Mouse (Mus musculus) brain, embryonic 14.5 days (tissue): ENCODE results near the gene Slc1a1. TPM values are rescaled to one million over a fixed set of nuclear protein-coding genes. Genes with fewer than 3 reads are reported as not detected.

ENCODE experiments used
- DNase-seq: peaks from one replicate; pipeline ENCODE4 v3.0.0-alpha.2; 2011; ENCODE audit warnings: low read depth
- CTCF ChIP-seq: fragments of 200-500 bp; IDR thresholded peaks from 2 replicates; pipeline ENCODE4 v1.5.1; 2012; ENCODE audit warnings: inconsistent platforms, mild to moderate bottlenecking, moderate library complexity, borderline replicate concordance; ENCODE audit not compliant: insufficient read depth, insufficient read length; ENCODE audit errors: extremely low read depth
- POLR2A ChIP-seq: fragments of 200-500 bp; IDR thresholded peaks from 2 replicates; pipeline ENCODE4 v1.6.1; 2012; ENCODE audit warnings: mild to moderate bottlenecking, inconsistent platforms, borderline replicate concordance; ENCODE audit not compliant: poor library complexity, insufficient read depth, insufficient read length, severe bottlenecking; ENCODE audit errors: extremely low read depth
- polyA plus RNA-seq: library from polyadenylated mRNA; depleted of rRNA; stranded (reverse); fragments of >200 nt; gene quantifications from 2 replicates; pipeline ENCODE4 v1.2.3, GENCODE M21; 2012

Gene Slc1a1
- polyA plus RNA-seq, 1 experiment = 22.2 TPM

DNA sequence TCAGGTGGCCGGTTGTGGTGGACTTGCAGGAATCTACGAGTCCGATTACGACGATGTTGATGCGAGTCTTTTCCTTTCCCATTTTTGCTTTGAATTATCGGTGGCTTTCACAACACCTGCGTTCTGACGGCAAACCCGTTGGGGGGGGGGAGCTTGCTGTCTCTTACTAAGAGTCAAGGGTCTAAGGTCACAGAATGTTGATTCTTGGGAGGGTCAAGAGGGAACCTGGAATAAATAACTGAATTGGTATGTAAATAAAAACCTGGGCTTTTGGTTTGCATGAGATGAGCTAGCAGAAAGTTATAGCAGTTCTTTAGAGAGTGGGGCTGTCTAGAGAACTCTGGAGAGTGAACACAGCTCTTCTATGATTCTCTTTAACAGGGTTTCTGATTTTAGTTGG, 28.8 kb downstream of the Slc1a1 start:
- no peak for DNase-seq
- no peak for TF ChIP-seq CTCF
- TF ChIP-seq POLR2A = no peak

DNA sequence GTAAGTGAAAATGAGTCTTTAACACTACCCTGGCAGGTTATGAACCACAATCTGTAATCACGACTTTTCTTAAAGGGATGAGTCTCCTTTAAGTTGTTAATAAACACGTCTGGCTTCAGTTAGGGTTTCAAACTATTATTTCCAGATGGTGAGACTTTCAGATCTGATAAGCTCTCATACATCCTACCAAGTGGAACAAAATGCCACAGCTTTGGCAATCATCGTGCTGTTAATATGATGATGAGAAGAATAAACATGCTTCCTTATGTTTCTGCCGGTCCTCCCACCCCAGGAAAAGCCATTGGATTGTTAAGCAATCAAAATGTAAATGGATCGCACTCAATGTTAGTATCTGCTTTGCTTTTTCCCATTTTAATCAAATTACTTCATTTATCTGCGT, 30.1 kb downstream of the Slc1a1 start:
- peak; percentile 81 for DNase-seq

DNA sequence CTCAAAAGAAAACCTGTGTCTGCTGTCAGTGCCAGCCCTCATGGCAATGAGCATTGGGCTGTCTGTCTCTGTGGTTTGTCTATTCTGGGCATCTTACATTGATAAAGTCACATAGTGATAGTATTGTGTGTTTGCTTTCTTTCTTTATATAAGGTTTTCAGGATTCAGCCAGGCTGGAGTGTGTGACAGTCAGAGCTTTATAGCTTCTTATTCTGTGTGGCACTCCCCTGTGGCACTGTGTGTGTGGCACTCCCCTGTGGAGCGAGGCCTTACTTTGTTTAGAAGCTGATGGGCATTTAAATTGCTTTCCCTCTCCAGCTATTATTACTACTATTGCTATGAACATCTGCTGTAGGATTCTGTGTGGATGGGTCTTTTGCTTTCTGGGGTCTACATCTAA, 30.7 kb downstream of the Slc1a1 start:
- TF ChIP-seq CTCF (no peak), POLR2A (no peak)
- no peak for DNase-seq

More for the DNA sequence above, 30.1 kb downstream of the Slc1a1 start:
- no peak for TF ChIP-seq POLR2A
- TF ChIP-seq CTCF = no peak

DNA sequence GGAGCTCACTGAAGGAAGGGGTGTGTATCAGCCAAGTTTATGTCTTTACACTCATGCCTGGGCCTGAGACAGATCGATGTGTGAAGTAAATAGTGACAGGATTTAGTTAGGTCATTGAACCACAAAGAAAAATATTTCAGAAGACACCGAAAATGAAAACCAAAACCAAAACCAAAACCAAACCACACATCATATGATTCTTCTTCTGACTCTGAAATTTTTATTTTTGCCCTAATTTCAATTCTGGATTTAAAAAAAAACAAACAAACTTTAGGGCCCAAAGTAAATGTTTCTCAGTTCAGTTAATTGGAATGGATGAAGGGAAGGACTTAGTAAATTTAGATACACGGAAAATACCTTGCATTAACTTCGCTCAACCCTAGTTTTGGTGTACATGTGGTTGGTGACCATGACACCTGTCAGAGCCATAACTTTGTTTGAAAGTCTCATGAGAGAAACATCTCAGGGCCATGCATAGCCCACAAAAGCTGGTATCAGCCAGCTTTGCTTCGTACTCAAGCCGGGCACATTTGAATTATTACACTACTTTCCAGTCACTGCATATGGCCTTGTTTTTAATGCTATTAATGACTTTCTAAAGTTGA, 34.5 kb downstream of the Slc1a1 start:
- TF ChIP-seq CTCF (no peak), POLR2A (no peak)
- DNase-seq = no peak

DNA sequence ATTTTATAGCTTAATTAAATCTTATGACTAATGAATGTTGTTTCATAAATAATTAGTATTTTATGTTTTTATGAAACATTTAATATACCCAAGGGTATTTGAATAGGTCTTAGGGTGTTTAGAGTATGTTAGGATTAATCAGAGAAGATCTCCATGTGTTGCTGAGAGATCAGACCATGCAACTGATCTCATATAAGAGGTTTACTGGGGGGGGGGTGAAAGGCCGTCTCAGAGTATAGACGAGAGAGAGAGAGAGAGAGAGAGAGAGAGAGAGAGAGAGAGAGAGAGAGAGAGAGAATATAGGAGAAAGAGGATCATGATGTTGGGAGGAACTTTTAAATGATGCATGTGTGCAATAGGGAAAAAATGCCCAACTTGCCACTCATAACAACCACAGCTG, 35.5 kb downstream of the Slc1a1 start:
- no peak for TF ChIP-seq CTCF
- TF ChIP-seq POLR2A = no peak

DNA sequence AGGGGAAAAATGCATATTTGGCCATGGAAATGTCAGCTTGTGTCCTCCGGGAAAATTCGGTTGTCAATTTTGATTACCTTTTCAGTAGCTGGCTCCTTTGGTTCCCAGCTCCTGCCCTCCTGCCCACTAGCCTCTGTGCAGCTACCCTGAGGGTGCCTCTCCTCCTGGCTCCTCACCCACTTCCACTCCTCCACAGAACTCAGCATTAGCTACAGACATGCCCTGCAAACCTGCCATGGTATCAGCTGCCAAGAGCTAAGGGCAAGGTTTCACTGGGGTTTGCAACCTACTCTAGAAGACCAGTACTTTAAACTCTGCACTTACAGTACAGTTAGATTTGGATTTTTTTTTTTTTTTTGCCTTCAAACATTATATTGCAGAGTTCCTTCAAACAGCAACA, 44.6 kb downstream of the Slc1a1 start:
- DNase-seq = no peak
- TF ChIP-seq CTCF (no peak), POLR2A (no peak)

More for the DNA sequence above, 35.5 kb downstream of the Slc1a1 start:
- DNase-seq = no peak

DNA sequence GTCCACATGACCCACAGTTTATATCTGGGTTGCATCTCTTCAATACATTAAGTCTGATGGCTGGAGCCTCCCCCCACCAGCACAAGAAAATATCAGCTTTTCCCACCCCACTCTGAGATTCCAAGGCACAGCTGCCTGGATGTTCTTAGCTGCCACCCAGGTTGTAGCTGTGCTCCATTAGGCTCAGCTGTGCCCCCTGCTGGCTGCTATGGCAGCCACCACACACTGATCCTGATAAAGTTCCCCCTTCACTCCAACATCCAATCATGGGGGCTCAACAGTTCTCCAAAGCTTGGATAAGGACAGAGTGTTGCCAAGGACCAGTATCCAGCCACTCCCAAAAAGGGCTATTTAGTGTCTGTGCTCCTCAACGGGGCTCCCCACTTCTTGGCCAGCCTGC, 48.3 kb downstream of the Slc1a1 start:
- peak; percentile 63; the same call in 1 of the 2 replicates for TF ChIP-seq CTCF
- no peak for TF ChIP-seq POLR2A
- DNase-seq = peak; percentile 43

DNA sequence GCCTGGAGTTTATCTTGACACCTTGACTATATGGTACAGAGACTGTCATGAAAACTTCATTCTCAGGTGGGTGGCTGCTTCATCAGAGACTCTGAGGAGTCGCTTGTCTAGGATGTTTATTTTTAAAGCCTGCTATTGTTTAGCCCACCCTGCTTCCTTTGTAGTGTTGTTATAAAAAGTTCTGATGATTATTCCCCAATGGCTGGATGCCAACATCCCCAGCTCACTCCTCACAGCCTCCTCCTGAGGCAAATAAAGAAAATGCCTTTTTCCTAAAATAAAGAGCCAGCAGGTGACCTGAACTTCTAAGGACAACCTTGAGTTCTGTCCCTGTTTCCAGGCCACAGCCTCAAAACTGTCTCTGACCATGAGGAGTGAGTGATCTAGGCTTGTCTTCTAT, 53.6 kb downstream of the Slc1a1 start:
- TF ChIP-seq CTCF (no peak), POLR2A (no peak)
- no peak for DNase-seq

DNA sequence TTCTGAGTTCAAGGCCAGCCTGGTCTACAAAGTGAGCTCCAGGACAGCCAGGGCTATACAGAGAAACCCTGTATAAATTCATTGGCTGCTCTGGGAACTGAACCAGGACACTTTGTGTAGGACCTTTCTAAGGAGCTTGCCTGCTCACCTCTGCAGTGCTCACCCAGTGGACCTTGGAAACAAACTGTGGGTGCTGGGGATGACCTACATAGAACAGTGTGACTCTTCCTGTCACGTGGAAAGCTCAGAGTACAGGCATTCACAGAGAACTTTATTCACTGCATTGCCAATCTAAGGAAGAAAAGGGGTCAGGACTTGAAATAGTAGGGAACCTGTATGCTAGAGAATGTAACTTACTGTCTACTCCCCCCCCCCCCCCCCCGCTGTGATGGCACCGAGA, 54.4 kb downstream of the Slc1a1 start:
- TF ChIP-seq CTCF = no peak
- no peak for TF ChIP-seq POLR2A

DNA sequence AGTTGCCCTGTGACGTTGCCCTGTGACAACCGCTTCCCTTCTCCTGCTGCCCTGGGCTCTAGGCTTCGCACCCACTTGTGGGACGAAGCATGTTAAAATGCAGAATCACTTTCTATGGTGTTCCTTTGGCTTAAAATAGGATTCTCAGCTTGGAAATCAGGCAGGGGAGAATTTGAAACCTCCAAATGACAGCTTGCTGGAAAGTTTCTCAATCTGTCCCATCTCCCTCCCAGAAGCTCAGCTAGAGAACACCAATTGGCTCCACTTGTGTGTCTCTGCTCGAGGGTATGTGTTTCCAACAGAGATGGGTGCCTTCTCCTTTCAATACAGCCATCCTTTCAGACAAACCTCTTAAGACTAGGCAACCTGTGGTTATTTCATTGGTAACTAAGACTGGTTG, 56.4 kb downstream of the Slc1a1 start:
- DNase-seq = no peak
- no peak for TF ChIP-seq POLR2A
- TF ChIP-seq CTCF = no peak

More for the DNA sequence above, 54.4 kb downstream of the Slc1a1 start:
- DNase-seq = no peak

DNA sequence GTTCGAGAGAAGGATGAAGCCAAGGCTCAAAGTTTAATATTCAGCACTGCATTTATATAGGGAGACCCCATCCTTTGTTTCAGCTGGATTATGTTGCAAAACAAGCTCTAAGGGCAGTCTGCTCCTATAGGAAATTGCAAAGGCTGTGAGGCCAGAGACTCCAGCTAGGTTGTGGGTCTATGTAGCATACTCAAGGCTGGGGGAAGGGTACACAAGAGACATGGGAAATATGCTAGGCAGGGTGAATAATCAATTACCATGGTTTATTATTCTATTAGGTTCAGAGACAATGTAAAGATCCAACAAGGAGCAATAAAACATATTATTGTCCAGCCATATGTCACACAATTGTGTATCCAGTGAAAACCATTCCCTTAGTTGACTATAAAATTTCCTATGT, 57.0 kb downstream of the Slc1a1 start:
- no peak for TF ChIP-seq CTCF
- TF ChIP-seq POLR2A = no peak
- no peak for DNase-seq

DNA sequence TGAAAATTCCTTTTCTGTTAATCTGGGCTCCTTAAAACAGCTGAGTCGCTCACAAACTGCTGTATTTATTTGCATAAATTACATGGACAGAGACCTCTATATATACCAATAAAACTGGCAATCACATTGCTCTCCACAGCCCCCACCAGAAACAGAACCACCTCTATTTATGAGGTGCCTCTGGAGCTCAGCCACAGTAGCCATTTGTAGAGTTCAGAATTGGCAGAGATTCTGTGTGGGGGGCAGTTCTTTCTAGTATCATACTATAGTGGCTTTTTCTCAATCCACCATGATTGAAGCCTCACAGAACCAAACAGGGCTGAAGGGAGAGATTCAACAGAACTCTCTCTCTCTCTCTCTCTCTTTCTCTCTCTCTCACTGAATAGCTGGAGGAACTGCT, 61.8 kb downstream of the Slc1a1 start:
- no peak for TF ChIP-seq POLR2A
- no peak for TF ChIP-seq CTCF
- DNase-seq = no peak
